Mouse (Mus musculus): Measurements from ENCODE around the gene Dgkd.

Gene Dgkd

DNA sequence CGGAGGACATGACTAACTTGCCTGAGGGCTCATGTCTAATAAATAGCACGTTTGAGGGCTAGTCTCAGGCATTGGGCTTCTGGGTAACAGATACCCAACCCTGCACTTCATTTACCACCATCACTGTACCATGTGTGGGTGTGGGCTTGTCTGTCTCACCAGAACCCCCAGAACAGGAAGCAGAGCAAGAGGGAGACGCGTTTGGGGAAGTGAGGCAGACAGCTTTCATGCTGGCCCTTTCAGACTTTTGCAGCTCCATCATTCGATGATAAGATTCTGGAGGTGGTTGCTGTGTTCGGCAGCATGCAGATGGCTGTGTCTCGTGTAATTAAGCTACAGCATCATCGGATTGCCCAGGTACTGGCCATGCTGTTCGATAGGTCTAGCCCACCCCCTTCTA lies 82.0 kb downstream of the Dgkd start:
- peak; percentile 39 to 44 for DNase-seq (ENCODE audit: low spot score in 2 of 2)

DNA sequence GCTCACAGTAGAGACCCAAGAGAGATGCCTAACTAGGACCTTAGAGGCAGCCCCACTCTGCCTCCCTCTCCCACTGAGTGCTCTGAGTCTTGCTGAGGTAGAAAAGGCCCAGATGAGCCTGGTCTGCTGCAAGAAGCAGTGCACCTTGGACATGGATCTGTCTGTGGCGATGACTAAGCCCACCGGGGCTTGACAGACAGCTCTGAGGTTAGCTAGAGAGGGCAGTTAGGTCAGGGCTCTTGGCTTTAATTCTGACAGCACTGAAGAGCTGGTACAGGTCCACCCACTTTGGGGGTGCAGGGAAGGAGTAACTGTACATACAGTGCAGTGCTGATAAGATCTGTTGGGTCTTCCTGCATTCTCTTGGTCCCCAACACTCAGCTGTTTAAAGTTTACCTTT lies 82.5 kb downstream of the Dgkd start:
- no peak for DNase-seq (ENCODE audit: low spot score in 2 of 2)

DNA sequence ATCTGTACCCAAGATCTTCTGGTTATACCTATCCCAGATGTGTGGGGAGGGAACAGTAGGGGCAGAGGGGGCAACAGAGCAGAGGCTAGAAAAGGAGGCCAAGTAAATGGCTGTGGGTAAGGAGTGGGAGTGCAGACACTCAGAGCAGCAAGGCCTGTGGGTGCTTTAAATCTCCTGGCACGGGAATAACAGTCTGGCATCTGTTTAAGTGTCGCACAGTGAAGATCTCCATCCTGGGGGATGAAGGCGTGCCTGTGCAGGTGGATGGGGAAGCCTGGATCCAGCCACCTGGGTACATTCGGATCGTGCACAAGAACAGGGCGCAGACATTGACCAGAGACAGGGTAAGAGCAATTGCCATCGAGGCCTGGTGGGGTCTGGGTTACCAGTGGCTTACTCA lies 83.0 kb downstream of the Dgkd start:
- DNase-seq (ENCODE audit: low spot score in 2 of 2): no peak

DNA sequence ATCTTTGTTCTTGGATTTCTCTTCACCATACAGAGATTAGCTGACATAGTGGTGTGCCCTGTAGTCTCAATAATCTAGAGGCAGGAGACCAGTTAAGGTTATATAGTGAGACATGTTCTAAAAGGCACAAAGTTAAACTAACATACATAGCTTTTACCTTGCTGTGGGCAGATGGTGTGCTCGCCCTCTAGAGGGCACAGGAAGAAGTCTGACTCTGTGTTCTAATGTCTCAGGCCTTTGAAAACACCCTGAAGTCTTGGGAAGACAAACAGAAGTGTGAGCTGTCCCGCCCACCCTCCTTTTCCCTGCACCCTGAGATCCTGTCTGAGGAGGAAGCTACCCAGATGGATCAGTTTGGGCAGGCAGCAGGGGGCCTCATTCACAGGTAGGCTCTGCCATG lies 83.4 kb downstream of the Dgkd start:
- no peak for DNase-seq (ENCODE audit: low spot score in 2 of 2)

DNA sequence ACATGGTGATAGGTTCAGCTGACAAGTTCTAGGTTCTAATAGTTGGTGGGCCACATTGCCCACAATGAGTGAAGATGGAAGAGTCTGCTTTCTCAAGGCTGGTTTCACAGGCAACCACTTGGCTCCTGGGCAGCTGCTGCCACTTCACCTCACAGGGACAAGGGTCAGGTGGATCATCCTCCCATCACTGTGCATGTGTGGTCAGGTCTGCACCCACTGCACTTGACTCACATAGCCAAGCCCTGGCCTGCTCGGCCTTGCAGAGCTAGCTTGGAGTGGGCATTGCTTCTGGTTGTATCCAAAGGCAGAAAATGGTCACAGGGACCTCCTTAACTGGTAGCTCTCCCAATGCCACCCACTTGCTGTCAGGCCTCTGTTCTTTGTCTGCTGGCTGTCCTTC lies 88.7 kb downstream of the Dgkd start:
- DNase-seq (ENCODE audit: low spot score in 2 of 2): no peak

DNA sequence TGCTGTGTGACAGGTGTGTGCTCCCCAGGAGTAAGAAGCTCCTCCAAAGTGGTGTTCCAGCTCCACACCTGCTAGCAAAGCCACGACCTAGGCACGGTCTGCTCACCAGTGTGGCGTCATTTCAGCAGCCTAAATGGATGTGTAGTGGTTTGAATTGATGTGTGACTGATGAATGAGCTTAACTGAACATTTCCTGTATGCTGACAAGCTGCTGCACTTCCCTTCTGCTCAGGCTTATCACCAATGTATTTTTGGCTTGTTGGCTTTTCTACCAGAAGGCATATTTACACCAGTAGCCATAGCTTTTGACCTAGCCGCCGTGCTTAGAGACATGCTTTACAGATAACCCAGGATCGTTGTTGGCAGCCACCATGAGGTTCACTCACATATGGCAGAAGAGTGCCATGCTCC lies 94.6 kb downstream of the Dgkd start:
- DNase-seq (ENCODE audit: low spot score in 2 of 2): no peak

DNA sequence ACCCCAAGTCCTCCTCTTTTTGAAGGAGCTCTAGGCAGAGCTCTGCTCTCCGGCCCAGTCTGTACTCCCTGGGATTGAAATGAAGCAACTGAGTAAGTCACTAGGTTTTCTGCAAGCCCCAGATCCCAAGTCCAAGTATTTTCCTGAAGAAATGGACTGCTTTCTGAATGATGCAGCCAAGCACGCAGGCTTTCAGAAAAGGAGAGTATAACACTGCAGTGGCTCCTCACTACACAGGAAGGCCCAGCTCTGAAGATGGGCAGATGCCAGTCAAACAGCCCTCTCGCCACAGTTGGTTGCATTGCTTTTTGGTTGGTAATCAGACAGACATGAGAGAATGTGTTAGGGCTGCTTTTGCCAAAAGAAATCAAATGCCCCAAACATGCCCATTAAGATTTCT lies 98.6 kb downstream of the Dgkd start:
- DNase-seq (ENCODE audit: low spot score in 2 of 2): no peak

DNA sequence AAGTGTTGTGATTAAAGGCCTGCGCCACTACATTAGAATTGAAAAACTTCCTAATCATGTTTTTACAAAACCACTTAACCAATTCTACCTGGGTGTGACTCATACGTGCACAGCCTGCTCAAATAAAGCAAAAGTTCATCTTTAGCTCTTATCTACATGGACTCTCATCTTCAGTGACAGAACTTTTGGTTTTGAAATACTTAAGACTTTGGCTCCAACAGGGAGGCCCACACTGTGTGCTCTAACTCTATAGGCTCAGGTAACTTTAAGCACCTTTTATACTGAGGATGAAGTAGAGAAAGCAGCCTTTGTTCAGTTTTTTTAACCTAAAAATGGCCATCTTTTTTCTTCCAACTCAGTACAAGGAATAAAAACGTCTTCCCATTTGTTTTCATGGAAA lies 100.0 kb downstream of the Dgkd start:
- DNase-seq (ENCODE audit: low spot score in 2 of 2): no peak

DNA sequence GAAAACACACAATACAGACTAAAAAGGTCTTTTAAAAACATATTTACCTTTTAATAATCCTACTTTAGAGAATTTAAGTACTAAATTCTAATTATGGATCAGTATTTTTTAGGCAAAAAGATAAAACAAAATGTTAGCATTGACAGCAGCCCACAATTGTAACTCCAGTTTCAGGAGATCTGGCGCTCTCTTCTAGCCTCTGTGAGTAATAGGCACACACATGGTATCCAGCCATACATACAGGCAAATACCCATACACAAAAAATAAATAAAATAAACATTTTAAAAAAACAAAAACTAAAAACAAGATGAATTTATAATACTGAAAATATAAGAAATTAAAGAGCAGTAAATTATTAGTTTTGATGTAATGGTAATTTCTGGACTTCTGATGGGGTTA lies 105.8 kb downstream of the Dgkd start:
- no peak for DNase-seq (ENCODE audit: low spot score in 2 of 2)

DNA sequence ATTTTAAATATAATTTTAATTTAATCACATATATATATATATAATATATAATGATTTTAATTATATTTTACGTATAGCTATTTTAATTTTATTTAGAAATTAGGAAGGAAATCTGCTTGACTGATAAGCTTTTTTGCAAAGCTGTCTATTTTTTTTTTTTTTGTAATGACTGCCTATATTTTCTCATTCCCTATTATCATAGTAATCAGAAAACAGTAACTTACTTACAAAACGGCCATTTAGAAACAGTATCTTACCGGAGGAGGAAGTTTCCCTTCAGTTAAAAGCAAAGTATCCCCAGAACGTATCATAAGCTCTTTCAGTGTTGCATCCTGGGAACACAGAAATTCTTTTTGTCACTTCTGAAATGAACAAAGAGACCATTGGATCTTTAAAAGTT lies 106.4 kb downstream of the Dgkd start:
- DNase-seq (ENCODE audit: low spot score in 2 of 2): no peak

DNA sequence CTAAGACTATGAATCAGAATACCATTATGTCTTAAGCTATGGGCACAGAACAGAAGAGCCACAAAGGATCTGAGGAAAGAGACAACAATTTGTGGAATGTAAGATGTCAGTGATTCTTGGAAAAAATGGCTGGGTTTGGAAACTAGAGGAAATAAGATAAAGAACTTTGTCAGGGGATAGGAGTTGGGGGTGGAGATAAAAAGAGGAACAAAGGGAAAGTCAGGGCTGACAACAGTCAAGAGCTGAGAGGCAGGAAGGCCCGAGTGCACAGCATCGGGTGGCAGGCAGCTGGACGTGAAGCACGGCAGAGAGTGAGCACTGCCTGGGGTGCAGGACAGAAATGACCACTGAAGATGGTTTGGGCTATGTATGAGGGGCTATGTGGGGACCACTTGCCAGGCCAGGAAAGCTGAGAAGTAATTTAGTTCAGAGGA lies 106.9 kb downstream of the Dgkd start:
- no peak for DNase-seq (ENCODE audit: low spot score in 2 of 2)

DNA sequence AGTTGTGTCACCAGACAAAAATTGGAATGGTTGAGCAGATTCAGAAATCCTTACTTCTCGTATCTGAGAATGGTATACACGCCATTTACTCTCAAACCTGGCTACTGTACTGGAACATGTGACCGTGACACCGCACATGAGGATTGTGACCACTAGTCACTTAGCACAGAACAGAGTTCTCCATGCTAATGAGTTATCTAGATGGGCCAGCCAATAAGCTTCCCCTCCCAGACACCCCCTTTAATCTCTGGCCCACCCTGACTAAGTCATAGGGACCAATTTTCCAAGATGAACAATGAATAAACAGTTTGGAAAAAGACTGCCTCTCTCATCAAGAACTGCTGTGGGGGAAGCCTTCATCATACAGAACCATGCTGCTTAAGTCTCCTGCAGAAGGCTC lies 107.7 kb downstream of the Dgkd start:
- no peak for DNase-seq (ENCODE audit: low spot score in 2 of 2)

DNA sequence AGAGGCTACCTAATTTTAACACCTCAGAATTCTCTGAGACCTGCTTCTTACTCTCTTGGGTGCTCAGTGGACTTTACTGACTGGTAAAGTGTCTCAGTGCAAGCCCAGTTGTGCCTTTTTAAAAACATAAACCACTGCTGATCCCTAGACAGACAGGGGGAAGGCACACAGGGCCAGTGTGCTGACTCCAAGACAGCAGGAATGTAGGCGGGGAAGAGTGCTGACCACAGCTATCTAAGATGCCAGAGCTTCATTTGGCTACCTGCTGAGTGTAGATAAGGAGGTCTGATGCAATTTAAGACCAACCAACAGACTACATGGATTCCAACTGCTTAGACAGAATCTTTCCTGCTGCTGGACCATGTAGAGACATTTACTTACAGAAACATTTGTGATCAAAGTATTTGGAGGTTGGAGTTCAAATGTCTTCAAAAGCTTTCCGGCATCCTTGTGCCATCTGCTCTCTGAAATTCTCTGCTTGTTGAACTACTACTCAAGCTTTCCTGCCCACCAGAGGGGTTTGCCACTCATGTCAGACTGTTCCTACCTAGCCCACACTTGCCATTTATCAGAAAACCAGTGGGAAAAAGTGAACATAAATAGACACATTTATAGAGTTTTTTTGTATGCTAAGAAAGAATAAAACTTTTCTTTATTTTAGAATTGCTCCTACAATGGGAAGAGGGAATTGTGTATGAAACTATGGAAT lies 108.5 kb downstream of the Dgkd start:
- DNase-seq (ENCODE audit: low spot score in 2 of 2): peak; percentile 58 to 76

DNA sequence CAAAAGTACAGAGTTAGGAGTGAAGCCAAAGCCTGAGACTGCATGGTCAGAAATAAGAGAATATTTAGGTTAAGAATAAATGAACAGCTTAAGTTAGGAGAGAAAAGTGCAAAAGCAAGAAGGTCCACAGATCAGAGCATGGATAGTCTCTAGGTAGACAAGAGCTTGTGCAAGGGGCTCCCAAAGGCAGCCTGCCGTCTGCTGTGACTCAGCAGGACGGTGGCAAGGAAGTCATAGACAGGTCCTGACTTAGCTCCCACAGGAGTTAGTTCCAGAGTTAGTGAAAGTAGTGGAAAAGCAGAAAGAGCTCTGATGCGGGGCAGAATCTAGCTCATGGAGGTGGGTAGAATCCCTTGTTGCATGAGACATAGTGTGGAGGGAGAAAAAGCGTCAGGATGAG lies 117.3 kb downstream of the Dgkd start:
- DNase-seq (ENCODE audit: low spot score in 2 of 2): no peak

DNA sequence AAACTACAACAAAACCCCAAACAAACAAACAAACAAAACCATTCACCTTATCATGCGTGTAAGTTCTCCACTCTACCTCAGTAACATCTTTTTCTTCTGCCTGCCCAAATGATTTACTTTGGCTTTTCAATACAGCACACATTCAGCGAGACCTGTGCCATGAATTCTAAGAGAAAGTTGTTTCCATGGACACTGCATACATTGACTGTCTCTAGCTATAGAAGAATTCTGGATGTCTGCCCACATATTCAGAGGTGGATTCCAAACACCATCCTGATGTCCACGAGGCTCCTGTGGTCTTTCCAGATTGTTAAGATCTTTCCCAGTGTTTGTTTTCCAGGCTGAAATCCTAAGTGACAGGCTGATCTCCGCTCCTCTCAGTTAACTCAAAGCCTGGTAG lies 129.2 kb downstream of the Dgkd start:
- no peak for DNase-seq (ENCODE audit: low spot score in 2 of 2)

DNA sequence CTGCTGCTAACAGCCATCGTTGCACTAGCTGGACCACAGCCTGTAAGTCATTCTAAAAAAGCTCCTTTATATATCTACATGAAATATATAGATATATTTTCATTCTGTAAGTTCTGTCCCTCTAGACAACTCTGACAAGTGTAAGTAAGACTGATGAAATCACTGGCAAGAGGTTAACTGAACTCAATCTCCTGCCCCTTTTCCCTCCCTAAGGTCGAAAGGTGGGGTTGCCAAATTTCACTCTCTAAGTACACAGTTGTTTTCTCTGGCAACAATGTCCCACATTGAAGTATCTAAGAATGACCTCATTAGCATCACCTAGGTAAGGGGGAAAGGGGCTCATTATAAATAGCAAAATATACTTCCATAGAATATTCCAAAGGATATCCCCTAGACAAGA lies 139.6 kb downstream of the Dgkd start:
- DNase-seq (ENCODE audit: low spot score in 2 of 2): no peak
